Mouse (Mus musculus): ENCODE measurements around the gene Fundc1.

DNA sequence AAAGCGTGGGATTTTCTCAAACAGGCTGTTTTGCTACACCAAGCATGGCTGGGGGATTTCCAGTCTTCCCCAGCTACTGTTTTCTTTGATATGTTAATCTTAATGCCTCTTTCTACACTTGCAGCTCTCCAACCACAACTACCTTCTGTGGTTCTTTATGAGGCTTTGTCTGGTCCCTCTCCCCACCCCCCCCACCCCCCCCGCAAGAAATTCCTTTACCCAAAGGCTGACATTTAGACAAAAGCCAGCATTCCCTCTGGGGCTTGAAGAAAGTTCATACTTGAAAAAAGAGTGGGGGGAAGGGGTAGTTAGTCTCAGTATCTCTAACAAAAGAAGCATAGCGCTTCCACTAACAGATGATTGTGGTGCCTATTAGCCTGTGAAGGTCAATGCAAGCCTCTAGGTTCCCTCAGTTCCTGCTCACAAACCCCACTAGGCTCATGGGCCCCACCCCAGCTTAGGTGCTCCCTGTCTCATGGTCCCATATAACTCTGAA, 50.9 kb downstream of the Fundc1 start:
- no peak for TF ChIP-seq POLR2A (IDR thresholded peaks at IDR 0.05; ENCODE audit: low read depth, low read length)
- TF ChIP-seq CTCF (conservative IDR thresholded peaks at IDR 0.05; ENCODE audit: insufficient read depth, insufficient read length, low read depth, low read length), result no peak

All from kidney, adult 2 months (tissue).